Mouse (Mus musculus): Measurements from ENCODE around the gene 1810049J17Rik. TPM values are rescaled to one million over a fixed set of nuclear protein-coding genes. Genes with fewer than 3 reads are reported as not detected.

Gene 1810049J17Rik
- polyA plus RNA-seq (2015; fragmentation: Nextera tagmentation; extraction: Ambion mirVana) = 0.65 and 0.66 TPM in 2 replicates

DNA sequence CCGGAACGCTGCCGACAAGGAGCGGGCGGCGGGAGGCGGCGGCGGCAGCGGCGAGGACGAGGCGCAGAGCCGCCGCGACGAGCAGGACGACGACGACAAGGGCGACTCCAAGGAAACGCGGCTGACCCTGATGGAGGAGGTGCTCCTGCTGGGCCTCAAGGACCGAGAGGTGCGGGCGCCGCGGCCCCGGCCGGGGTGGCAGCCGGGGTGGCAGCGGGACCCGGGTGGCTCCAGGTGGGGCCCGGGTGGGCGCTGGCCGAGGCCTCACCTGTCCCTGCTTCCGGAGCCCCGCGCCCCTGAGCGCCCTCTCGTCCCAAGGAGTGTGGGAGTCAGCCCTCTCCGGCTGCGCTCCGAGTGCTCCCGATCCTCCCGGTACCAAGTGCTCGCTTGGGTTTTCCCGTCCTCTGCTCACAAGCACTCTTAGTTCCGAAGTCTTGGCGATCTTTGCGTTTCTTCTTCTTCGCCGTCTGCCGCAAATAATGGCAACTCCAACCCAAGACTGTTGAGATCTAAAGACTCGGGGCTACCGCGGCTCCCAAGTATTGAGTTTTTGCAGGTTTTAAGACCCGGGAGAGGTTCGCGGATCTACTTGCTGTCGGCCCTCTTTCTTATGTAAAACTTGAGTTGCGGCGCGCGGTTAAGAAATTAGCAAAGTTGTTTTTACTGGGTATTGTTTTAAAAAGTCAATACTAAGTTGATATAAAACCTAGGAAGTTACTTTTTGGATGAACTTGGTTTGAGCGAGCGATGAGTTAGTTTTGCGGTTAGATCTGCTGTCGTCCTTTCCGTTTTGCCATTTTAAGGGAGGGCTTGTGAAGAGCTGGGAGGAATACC, at the start of gene 1810049J17Rik:
Gene 1810049J17Rik (minus strand): TSS at position 112 of the 834 bp plus-strand sequence.

DNA sequence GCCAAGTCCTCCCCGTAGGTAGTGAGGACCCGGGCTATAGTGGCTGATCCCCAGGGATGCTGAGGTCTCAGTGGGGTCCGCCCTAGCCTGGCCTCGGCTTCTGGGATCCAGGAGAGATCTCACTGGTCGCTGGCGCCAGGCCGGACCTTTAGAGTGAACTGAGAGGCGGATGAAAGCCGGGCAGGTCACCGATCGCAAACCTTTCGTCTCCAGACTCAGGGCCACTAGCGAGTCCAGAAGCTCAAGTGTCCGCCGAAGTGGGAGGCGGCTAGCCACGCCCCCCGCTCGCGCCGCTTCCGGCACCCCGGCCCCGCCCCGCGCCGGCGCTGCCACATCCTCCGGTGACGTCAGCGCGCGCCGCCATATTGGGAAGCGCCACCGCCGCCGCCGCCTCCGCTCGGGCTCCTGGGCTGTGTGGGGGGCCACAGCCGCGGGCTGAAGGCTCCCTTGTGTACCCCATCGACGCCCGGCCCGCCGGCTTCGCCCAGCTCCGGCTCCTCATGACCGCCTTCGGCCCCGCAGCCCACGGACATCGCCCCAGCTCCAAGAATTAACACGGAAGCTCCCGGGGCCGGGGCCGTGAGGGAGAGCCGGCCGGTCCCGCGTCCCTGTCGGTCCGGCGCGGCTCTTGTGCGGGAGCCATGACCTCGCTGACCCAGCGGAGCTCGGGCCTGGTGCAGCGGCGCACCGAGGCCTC, 460 bp downstream of the 1810049J17Rik start, which contains the start of gene Golph3:
Gene Golph3 (plus strand): TSS at position 360 of the 697 bp plus-strand sequence.

Other genes starting within 250 kb of the 1810049J17Rik start
- gene Zfr, start 204.1 kb downstream of the 1810049J17Rik start, polyA plus RNA-seq (2015; fragmentation: Nextera tagmentation; extraction: Ambion mirVana) = 70.2 and 79.4 TPM in 2 replicates
- 4.4 and 5.2 TPM in 2 replicates for gene Mtmr12, start 116.9 kb downstream of the 1810049J17Rik start, polyA plus RNA-seq (2015; fragmentation: Nextera tagmentation; extraction: Ambion mirVana)
- 44.6 and 48.9 TPM in 2 replicates for gene Golph3, start 449 bp downstream of the 1810049J17Rik start, polyA plus RNA-seq (2015; fragmentation: Nextera tagmentation; extraction: Ambion mirVana)

Measured in skeletal muscle tissue, postnatal 0 days (tissue).